Mouse (Mus musculus): ENCODE results near the gene Parp9.
"Not testable (repeated sequence)": the region's sequence is repeated elsewhere in the genome, so short reads cannot be mapped to it uniquely, and the experiment has no call there.

The Parp9 gene

GRCm38 (mm10) chr16:35932179-35933055 lies 5.9 kb upstream of the Parp9 start:
- DNase-seq = no peak

DNA sequence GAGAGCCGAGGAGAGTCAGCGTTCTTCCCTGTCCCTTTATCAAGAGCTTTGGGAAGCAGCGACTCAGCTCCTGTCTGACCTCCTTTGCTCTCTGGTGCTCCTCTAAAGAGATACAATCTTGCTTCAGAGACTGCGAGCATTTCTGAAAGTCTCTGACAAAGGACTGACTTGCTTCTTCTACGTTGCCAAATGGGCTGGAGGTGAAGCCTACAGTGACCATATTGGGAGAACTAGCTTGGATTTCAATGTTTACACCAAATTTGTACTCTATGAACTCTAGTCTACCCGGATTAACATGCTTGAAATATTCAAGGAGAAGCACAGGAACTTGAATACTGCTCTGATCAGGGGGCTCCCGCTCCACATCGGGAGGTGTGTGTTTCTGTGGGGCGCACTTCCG lies 5.1 kb upstream of the Parp9 start:
- DNase-seq = no peak

DNA sequence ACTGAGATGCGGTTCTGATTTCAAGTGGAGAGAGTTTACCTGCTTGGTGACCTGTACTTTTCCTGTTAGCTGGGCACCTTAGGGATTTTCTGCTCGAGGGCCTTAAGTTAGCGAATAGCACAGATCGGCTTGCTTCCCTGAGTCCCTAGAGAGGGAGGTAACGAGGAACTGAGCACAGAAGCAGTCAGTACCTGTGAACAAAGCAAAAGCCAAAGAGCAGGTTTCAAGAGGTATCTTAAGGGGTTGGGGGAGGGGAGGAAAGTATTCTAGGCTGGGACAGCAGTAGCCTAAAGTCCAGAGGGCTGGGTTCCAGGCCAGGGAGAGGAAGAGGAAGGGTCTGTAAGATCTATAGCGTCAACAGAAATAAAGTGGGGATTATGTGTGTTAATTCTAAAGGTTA lies 991 bp downstream of the Parp9 start:
- peak; percentile 34 to 55 for DNase-seq

DNA sequence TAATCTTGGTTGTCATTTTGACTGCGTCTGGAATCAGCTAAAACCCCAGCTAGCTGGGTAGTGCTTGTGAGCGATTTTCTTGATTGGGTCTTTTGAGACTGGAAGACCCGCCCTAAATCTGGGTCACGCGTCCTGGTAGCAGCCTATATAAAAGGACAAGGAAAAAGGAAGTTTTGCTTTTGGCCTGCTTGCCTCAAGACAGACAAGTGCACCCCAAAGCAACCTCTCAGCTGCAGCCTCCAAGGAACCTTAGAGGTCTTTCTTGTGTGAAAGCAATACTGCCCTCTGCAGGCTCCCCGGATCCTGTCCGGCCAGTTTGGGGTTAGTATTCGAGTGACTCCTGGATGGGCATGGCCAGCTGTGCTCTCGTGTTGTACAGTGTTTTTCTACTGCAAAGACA lies 1.4 kb downstream of the Parp9 start:
- DNase-seq = peak; percentile 91 to 93

DNA sequence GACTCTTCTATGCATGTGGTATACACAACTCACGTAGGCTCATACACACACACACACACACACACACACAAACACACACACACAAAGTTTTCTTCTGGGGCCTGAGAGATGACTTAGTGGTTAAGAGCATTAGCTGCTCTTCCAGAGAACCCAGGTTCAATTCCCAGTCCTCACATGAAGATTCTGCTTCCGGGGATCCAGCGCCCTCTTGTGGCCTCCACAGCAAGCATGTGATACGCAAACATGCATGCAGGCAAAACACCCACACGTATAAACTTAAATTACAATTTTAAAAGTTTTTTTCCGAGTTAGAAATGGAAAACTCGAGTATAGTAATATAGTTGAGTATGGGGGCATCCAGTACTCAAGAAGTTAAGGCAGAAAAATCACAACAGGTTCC lies 3.1 kb downstream of the Parp9 start:
- peak; percentile 43 to 56 for DNase-seq

DNA sequence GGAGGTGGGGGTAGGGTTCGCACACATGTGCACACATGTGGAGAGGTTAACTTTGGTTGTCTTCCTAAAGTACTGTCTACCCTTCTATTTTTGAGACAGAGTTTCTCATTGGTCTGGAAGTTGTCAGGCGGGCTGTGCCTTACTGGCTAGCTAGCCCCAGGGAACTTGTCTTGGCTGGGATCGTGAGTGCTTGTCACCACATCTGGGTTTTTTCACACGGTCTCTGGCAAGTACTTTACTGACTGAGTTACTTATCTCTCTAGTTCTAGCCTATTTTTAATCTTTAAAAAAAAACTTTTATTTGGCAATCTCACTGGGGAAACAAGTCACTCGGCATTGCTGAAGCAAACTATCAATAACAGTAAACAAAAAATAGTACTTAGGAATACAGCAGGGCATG lies 11.0 kb downstream of the Parp9 start:
- no peak for DNase-seq

- DNase-seq = no peak
These were observed 12.9 kb downstream of the Parp9 start for GRCm38 (mm10) chr16:35951216-35951615.

- no peak for DNase-seq
These were observed 14.4 kb downstream of the Parp9 start for GRCm38 (mm10) chr16:35952628-35953130.

DNA sequence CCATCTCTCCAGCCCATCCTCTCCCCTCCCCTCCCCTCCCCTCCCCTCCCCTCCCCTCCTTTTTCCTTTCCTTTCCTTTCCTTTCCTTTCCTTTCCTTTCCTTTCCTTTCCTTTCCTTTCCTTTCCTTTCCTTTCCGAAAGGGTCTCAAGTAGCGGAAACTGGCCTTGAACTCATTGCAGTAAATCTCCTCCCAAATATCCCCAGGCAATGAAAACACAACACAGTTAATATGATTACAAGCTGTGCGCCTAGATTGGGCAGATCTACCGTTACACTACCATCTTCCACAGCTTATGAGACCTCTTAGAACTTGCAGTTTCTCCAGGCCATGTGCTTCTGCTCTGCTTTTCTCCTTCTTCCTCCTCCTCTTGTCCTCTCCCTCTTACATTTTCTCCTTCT lies 27.7 kb downstream of the Parp9 start:
- DNase-seq = not testable (repeated sequence)

- DNase-seq = no peak
These were observed 28.3 kb downstream of the Parp9 start for GRCm38 (mm10) chr16:35966411-35967115.

DNA sequence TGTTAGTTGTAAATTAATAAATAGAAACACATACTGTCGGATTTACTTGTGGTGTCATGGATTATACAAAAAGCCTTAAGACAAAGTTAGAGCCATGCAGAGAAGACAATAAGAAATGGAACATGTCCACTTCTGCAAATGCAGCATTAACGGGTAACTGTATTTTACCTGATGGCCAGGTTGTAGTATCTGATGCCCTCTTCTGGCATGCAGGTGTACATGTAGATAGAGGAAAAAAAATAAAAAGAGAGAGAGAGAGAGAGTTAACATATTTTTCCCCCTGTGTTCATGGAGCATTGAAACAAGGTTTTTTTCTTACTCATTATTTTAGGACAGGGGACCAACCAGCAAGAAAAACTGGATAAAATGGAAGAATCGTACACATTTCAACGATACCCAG lies 29.0 kb downstream of the Parp9 start:
- no peak for DNase-seq

DNA sequence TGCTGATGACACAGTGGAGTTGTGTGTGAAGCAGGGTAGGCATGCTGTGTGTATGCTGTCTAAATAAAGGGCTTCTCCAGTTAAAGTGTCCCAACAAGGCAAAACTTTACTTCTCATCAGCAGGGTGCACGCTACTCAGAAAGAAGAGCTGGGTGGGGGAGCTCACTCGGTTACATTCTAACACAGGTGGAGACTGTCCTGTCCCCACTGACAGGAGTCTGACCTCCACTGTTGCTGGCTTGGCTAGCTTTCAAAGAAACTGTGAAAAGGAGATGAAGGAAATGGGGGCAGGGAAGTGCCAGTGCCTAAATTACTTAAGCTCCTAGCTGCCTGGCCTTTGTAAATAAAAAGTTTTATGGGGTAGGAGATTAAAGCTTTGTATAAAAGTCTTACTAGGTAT lies 29.9 kb downstream of the Parp9 start:
- DNase-seq = no peak

DNA sequence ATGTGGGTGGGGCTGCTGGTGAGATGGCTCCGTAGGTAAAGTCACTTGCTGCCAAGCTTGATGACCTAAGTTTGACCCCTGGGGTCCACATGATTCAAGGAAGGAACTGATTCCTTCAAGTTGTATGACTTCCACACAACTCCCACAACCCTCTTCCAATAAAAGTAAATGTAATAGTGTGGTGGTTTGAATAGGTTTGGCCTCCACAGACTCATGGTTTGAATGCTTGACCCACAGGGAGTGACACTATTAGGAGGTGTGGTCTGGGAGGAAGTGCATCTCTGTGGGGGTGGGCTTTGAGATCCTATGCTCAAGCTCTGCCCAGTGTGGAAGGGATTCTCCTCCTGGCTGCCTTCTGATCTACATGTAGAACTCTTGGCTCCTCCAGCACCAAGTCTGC lies 35.8 kb downstream of the Parp9 start:
- DNase-seq = no peak

GRCm38 (mm10) chr16:35978450-35978849 lies 40.2 kb downstream of the Parp9 start, which contains the start of gene Kpna1:
Kpna1 (plus strand) TSS chr16:35978750.
- DNase-seq = not testable (repeated sequence)

DNA sequence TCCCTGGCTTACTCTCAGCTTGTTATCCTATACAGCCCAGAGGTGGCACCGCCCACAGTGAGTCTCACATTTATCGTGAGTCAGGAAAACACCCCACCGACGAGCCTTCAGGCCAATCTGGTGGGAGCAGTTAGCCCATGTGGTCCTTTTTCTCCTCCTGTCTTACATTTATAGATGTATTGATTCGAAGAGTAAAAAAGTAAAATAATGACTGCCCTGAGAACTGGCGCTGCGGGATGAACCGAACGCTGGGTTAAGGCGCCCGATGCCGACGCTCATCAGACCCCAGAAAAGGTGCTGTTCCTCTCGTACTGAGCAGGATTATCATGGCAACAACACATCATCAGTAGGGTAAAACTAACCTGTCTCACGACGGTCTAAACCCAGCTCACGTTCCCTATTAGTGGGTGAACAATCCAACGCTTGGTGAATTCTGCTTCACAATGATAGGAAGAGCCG lies 43.1 kb downstream of the Parp9 start:
- DNase-seq = peak; percentile 97 to 100

- no peak for DNase-seq
These were observed 44.2 kb downstream of the Parp9 start for GRCm38 (mm10) chr16:35982506-35982901.

DNA sequence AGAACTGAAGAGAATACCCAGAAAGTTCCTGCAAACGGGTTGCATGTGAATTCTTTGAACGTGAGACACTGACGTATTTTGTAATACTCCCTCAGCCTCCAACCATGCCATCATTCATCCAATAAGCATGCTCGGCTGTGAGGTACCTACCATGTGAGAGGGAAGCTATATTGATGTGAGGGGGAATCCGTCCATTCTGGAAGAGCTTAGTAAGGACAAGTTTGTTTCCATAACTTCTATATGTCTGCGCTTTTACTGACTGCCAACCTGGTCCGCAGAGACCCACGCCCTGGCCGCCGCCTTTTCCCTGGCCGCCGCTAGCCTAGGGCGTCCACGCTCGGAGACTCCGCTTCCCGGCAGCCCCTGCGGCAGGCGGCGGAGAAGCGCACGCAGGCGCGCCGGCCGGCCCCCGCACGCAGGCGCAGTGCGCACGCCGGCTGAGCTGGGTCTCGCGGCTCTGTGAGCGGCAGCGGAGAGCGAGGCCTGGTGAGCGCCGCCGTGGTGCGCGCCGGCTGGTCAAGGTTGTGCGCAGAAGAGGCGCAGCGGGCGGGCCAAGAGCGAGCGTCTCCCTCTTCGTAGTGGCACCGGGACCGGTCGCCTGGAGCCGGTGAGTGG lies 44.7 kb downstream of the Parp9 start:
- DNase-seq = peak; percentile 86 to 94

DNA sequence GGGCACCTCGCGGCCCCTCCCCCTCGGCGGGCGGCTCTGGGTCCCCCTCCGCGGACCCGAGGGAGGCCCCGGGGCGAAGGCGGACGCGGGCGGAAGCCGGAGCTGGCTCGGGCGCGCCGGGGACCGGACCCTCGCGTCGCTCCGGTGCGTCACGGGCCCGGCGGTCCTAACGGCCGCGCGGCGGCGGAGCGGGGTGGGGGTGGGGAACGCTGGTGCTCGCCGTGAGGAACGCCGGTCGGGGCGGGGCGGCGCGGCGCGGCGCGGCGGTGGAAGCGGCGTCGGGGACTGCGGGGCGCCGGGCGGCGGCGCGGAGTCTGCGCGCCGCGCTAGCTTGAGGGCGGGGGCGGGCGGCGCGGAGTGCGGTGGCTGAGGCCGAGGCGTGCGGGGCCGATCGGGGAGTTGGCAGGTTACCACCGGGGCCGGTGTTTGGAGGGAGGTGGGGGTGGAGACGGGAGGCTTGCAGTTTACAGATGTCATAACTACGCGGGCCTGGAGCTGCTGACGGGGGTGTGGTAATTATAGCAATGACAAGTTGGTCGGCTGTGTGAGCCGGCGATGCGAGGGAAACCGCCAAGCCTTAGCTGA lies 45.3 kb downstream of the Parp9 start:
- peak; percentile 57 to 80 for DNase-seq

DNA sequence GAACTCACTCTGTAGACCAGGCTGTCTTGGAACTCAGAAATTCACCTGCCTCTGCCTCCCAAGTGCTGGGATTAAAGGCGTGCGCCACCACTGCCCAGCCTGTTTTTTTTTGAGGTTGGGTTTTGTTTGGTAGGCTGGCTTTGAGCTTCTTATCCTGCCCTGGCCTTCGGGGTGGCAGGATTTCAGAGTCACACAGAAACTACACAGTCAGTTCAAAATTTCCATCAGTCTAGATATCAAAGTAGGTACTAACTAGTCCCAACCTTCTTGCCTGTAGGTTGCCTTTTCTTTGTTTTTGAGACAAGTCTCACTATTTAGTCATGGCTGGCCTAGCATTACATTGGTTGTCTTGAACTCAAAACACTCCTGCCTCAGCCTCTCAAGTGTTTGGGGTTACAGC lies 46.2 kb downstream of the Parp9 start:
- DNase-seq = no peak

DNA sequence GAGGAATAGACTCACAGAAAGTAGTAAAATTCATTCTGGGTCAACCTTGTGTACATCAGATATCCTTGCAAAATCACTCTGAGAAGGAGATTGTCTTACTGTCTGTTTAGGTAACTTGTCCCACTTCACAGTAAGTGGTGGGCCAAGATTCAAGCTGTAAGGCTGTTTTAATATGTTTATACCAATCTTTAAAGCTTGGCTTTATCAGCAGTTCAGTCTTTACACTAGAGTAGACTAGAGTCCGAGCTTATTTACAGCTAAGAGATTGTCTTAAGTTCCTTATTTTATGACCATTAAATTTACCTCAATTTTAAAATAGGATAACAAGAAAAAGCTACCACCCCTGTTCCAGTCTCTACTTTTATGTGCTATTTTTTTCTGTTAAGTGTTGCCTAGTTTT lies 49.7 kb downstream of the Parp9 start:
- DNase-seq = no peak

GRCm38 (mm10) chr16:35992391-35992790 lies 54.1 kb downstream of the Parp9 start:
- no peak for DNase-seq

GRCm38 (mm10) chr16:35993316-35993715 lies 55.0 kb downstream of the Parp9 start:
- no peak for DNase-seq

GRCm38 (mm10) chr16:35998852-35999251 lies 60.6 kb downstream of the Parp9 start:
- DNase-seq = not testable (repeated sequence)

Data from kidney, postnatal 25 days (tissue).